ENCODE assay signal across 11 mouse cellular contexts in genomic region chr9:63883738-63884520, GRCm38 (mm10).
A peak's percentile ranks its signal among the peaks of the same experiment; 100 is the strongest.
DNase-seq lines count a peak whose midpoint lies in the region; ATAC-seq and TF ChIP-seq lines count a peak whose summit lies in the region.
"Had no signal": no experiment of that assay in that cellular context is flagged by ENCODE, and none has a peak within 500 bp of the region (broad histone marks: within the 10 kb centered on the region; RNA-seq: fewer than 3 reads in every experiment).

No protein-coding gene starts in this region.

- TF ChIP-seq EP300 in MEL (IDR thresholded peaks at IDR 0.05; ENCODE audit: low read depth in 1 of 2, low read length in 2 of 2) = no peak

- no peaks in the 10 kb centered on the region for H3K9me3 ChIP-seq in embryonic facial prominence, embryonic 11.5 days (replicated peaks; ENCODE audit: control insufficient read depth, low read length)
- no peaks in the 10 kb centered on the region for H3K9me3 ChIP-seq in embryonic facial prominence, embryonic 10.5 days
- no peaks in the 10 kb centered on the region for H3K9me3 ChIP-seq in MEL (replicated peaks; ENCODE audit: insufficient read depth, low read length)
- H3K9me3 ChIP-seq: limb, embryonic 13.5 days had no signal

- TF ChIP-seq RAD21 in MEL (IDR thresholded peaks at IDR 0.05; ENCODE audit: low read depth, low read length) = peak; percentile 38

- TF ChIP-seq CTCF in MEL (IDR thresholded peaks at IDR 0.05 in 2 of 3, conservative IDR thresholded peaks at IDR 0.05 in 1 of 3; ENCODE audit: control insufficient read depth in 1 of 3, insufficient read depth in 1 of 3, low read depth in 2 of 3, low read length in 3 of 3, poor library complexity in 1 of 3, severe bottlenecking in 1 of 3) = peak; percentile 51 to 89 (median 59)

- H3K36me3 ChIP-seq in embryonic facial prominence, embryonic 11.5 days (replicated peaks; ENCODE audit: control insufficient read depth, insufficient read depth, low read depth, low read length) = no peaks in the 10 kb centered on the region
- H3K36me3 ChIP-seq in embryonic facial prominence, embryonic 10.5 days (replicated peaks) = no peaks in the 10 kb centered on the region
- peaks cover 0 to 5% of the 10 kb centered on the region in 2 experiments; a peak in 1 of 4 replicates for H3K36me3 ChIP-seq in MEL (ENCODE audit: control insufficient read depth in 1 of 2, insufficient read depth in 2 of 2, low read length in 2 of 2)
- H3K36me3 ChIP-seq in splenic B cell, adult 2 months (ENCODE audit: control insufficient read depth, insufficient read depth, low read length, poor library complexity, severe bottlenecking) = no peaks in the 10 kb centered on the region
- H3K36me3 ChIP-seq: limb, embryonic 13.5 days had no signal

- peaks cover 2% of the 10 kb centered on the region; the same call in 1 of the 2 replicates for H3K4me1 ChIP-seq in embryonic facial prominence, embryonic 11.5 days (ENCODE audit: control insufficient read depth, insufficient read depth, low read length)
- H3K4me1 ChIP-seq in embryonic facial prominence, embryonic 10.5 days = peaks cover 33% of the 10 kb centered on the region
- H3K4me1 ChIP-seq in MEL (ENCODE audit: control insufficient read depth in 1 of 2, insufficient read depth in 2 of 2, low read length in 2 of 2) = peaks cover 2 to 3% of the 10 kb centered on the region in 2 experiments; a peak in 2 of 4 replicates

- H3K79me2 ChIP-seq in MEL (ENCODE audit: control insufficient read depth, insufficient read depth, low read length, poor library complexity) = no peaks in the 10 kb centered on the region

- no peak overlapping the region for H3K27ac ChIP-seq in embryonic facial prominence, embryonic 11.5 days (replicated peaks; ENCODE audit: low read depth, low read length)
- no peak overlapping the region for H3K27ac ChIP-seq in embryonic facial prominence, embryonic 10.5 days (replicated peaks)
- H3K27ac ChIP-seq in MEL (ENCODE audit: control insufficient read depth, low read depth, low read length) = no peak overlapping the region
- H3K27ac ChIP-seq: limb, embryonic 13.5 days had no signal

- H3K4me3 ChIP-seq in embryonic facial prominence, embryonic 11.5 days (ENCODE audit: low read depth, low read length) = no peak overlapping the region
- H3K4me3 ChIP-seq in embryonic facial prominence, embryonic 10.5 days = no peak overlapping the region
- H3K4me3 ChIP-seq in MEL (ENCODE audit: control insufficient read depth in 1 of 2, insufficient read depth in 1 of 2, low read depth in 2 of 2, low read length in 2 of 2) = no peak overlapping the region
- H3K4me3 ChIP-seq: limb, embryonic 13.5 days had no signal

- no peak for ATAC-seq in embryonic facial prominence, embryonic 11.5 days (replicated peaks; ENCODE audit: insufficient number of reproducible peaks, low FRiP score, low TSS enrichment, low read depth)
- ATAC-seq in frontal cortex, adult (ENCODE audit: low TSS enrichment) = no peak
- ATAC-seq: inflammation-experienced regulatory T-cells, adult 6 months had no signal

- H3K4me2 ChIP-seq in embryonic facial prominence, embryonic 11.5 days (ENCODE audit: low read depth, low read length) = no peak overlapping the region
- H3K4me2 ChIP-seq: limb, embryonic 13.5 days had no signal

- intact Hi-C loops in left cerebral cortex, postnatal 4 days (cut with DNase I) = no loop called here
- intact Hi-C loops in left cerebral cortex, postnatal 10 days (cut with DNase I) = no loop called here

- H3K9ac ChIP-seq in embryonic facial prominence, embryonic 11.5 days (replicated peaks; ENCODE audit: low read length) = no peak overlapping the region
- H3K9ac ChIP-seq in MEL (ENCODE audit: control insufficient read depth, low read depth, low read length, poor library complexity, severe bottlenecking) = no peak overlapping the region
- H3K9ac ChIP-seq: limb, embryonic 13.5 days had no signal

- DNase-seq in embryonic facial prominence, embryonic 11.5 days (ENCODE audit: low spot score) = peak; percentile 30
- DNase-seq in embryonic facial prominence, embryonic 10.5 days (ENCODE audit: low spot score) = no peak
- peak; percentile 31 for DNase-seq in left cerebral cortex, postnatal 4 days
- DNase-seq in left cerebral cortex, postnatal 10 days (ENCODE audit: extremely low spot score in 1 of 2, low spot score in 2 of 2) = no peak
- DNase-seq in MEL (ENCODE audit: low read depth, low spot score) = peak; percentile 36
- peak; percentile 20 for DNase-seq in splenic B cell, adult 2 months (ENCODE audit: low read depth, low spot score)
- DNase-seq in frontal cortex, postnatal 14 days (ENCODE audit: low spot score in 2 of 2) = no peak
- DNase-seq: right cerebral cortex, adult 18-20 months had no signal

- H3K27me3 ChIP-seq in embryonic facial prominence, embryonic 11.5 days (ENCODE audit: control insufficient read depth, insufficient read depth, low read length) = no peaks in the 10 kb centered on the region
- H3K27me3 ChIP-seq in embryonic facial prominence, embryonic 10.5 days (replicated peaks; ENCODE audit: low read depth, poor library complexity, severe bottlenecking) = peaks cover 26% of the 10 kb centered on the region
- no peaks in the 10 kb centered on the region for H3K27me3 ChIP-seq in MEL (ENCODE audit: control insufficient read depth in 1 of 2, insufficient read depth in 2 of 2, low read length in 2 of 2)
- H3K27me3 ChIP-seq in splenic B cell, adult 2 months (ENCODE audit: control insufficient read depth, insufficient read depth, low read length, poor library complexity, severe bottlenecking) = no peaks in the 10 kb centered on the region

- TF ChIP-seq POLR2A in MEL (IDR thresholded peaks at IDR 0.05; ENCODE audit: control insufficient read depth in 1 of 2, insufficient read depth in 1 of 2, low read depth in 1 of 2, low read length in 2 of 2, poor library complexity in 1 of 2) = no peak

- WGBS in embryonic facial prominence, embryonic 11.5 days = 73% methylated on average over 6 of the region's 6 CpGs
- 73% methylated on average over 6 of the region's 6 CpGs for WGBS in embryonic facial prominence, embryonic 10.5 days

TF ChIP-seq in MEL, 35 proteins besides CTCF, POLR2A, EP300 and RAD21:
- TF ChIP-seq ELF1 (IDR thresholded peaks at IDR 0.05; ENCODE audit: low read depth, low read length) = no peak
- no peak for TF ChIP-seq RCOR1 (IDR thresholded peaks at IDR 0.05; ENCODE audit: low read depth, low read length)
- peak; percentile 41 for TF ChIP-seq SMC3 (IDR thresholded peaks at IDR 0.05; ENCODE audit: low read depth, low read length)
- TF ChIP-seq MYC (IDR thresholded peaks at IDR 0.05; ENCODE audit: low read depth, low read length) = no peak
- no peak for TF ChIP-seq TBP (IDR thresholded peaks at IDR 0.05; ENCODE audit: low read depth, low read length)
- no peak for TF ChIP-seq CHD1 (IDR thresholded peaks at IDR 0.05; ENCODE audit: low read depth, low read length)
- no peak for TF ChIP-seq KAT2A (conservative IDR thresholded peaks at IDR 0.05; ENCODE audit: low read depth, low read length)

Comparison
In these comparisons a context has a peak if more than half of its experiments do, and no peak if none do; other contexts are left out.
1. DNase-seq: peak in embryonic facial prominence, embryonic 11.5 days (single experiment), left cerebral cortex, postnatal 4 days (single experiment), MEL (single experiment) and splenic B cell, adult 2 months (single experiment); none in embryonic facial prominence, embryonic 10.5 days (single experiment), left cerebral cortex, postnatal 10 days (0 of 2) and frontal cortex, postnatal 14 days (0 of 2).